9 mouse cellular contexts compared by ENCODE assay signal in the genomic region with DNA sequence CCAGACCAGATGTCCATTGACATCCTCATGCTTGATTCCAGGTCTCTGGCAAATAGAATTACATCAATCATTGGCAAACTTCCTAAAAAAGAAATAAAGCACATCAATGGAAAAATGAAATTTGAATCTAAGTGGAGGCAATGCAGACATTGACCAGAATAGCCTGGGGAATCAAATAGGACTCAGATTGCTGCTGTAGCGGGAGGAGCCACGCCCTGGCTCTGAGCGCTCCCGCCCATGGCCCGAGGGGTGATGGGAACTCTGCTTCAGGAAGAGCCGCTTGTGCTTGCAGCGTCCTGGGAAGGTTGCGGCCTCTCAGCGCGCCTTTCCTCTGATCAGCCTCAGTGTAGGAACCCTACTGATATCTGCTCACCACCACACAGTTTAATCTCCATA. TPM values are rescaled to one million over a fixed set of nuclear protein-coding genes. Genes with fewer than 3 reads are reported as not detected.
DNase-seq lines count a peak whose midpoint lies in the region; ATAC-seq and TF ChIP-seq lines count a peak whose summit lies in the region.
"Had no signal": no experiment of that assay in that cellular context is flagged by ENCODE, and none has a peak within 500 bp of the region (broad histone marks: within the 10 kb centered on the region; RNA-seq: fewer than 3 reads in every experiment).

No protein-coding gene starts in this region.

- H3K4me1 ChIP-seq in ES-E14 (ENCODE audit: control insufficient read depth in 2 of 2, insufficient read depth in 2 of 2, low read length in 2 of 2, poor library complexity in 1 of 2) = peaks cover 3 to 5% of the 10 kb centered on the region in 2 experiments; a peak in 2 of 4 replicates
- H3K4me1 ChIP-seq in forebrain, embryonic 12.5 days = peaks cover 24% of the 10 kb centered on the region
- 0 out of 2 replicates have a peak, but pooled peaks cover 6% of the 10 kb centered on the region for H3K4me1 ChIP-seq in limb, embryonic 11.5 days (ENCODE audit: control insufficient read depth, insufficient read depth, low read length)
- H3K4me1 ChIP-seq in midbrain, embryonic 15.5 days = peaks cover 10% of the 10 kb centered on the region; the same call in 1 of the 2 replicates

- H3K27ac ChIP-seq in ES-E14 (ENCODE audit: insufficient read depth, low read depth, low read length, poor library complexity, severe bottlenecking) = no peak overlapping the region; the same call in 1 of the 2 replicates
- no peak overlapping the region for H3K27ac ChIP-seq in forebrain, embryonic 12.5 days
- no peak overlapping the region for H3K27ac ChIP-seq in limb, embryonic 11.5 days (replicated peaks; ENCODE audit: low read depth, low read length)
- H3K27ac ChIP-seq in midbrain, embryonic 15.5 days = no peak overlapping the region

- H3K9me3 ChIP-seq in ES-E14 (ENCODE audit: control insufficient read depth, insufficient read depth, low read depth, low read length) = no peaks in the 10 kb centered on the region
- H3K9me3 ChIP-seq in forebrain, embryonic 12.5 days = no peaks in the 10 kb centered on the region
- no peaks in the 10 kb centered on the region for H3K9me3 ChIP-seq in limb, embryonic 11.5 days (ENCODE audit: control insufficient read depth, low read length)
- no peaks in the 10 kb centered on the region for H3K9me3 ChIP-seq in midbrain, embryonic 15.5 days

- H3K4me2 ChIP-seq in forebrain, embryonic 12.5 days = peak overlapping the region; percentile 15; the same call in 1 of the 2 replicates
- peak overlapping the region; percentile 43 for H3K4me2 ChIP-seq in limb, embryonic 11.5 days (ENCODE audit: low read depth, severe bottlenecking)
- H3K4me2 ChIP-seq in midbrain, embryonic 15.5 days = peak overlapping the region; percentile 34

- no peaks in the 10 kb centered on the region for H3K36me3 ChIP-seq in ES-E14 (ENCODE audit: control insufficient read depth, insufficient read depth, low read length, poor library complexity, severe bottlenecking)
- H3K36me3 ChIP-seq in forebrain, embryonic 12.5 days (replicated peaks) = no peaks in the 10 kb centered on the region
- H3K36me3 ChIP-seq in limb, embryonic 11.5 days (ENCODE audit: control insufficient read depth, insufficient read depth, low read length) = no peaks in the 10 kb centered on the region
- no peaks in the 10 kb centered on the region for H3K36me3 ChIP-seq in midbrain, embryonic 15.5 days (replicated peaks)

- in situ Hi-C loops in ES-E14 (cut with MboI; ENCODE audit: low sequenced_read_pairs in 2 of 2, unreplicated experiment in 2 of 2) = loop anchor here in 1 of 2 experiments (25.0 kb wide), 1 partner anchor 254 kb away; no protein-coding TSS in a partner anchor

- WGBS in forebrain, embryonic 12.5 days = 29% methylated on average over 10 of the region's 10 CpGs
- WGBS in limb, embryonic 11.5 days = 29% methylated on average over 10 of the region's 10 CpGs
- 48% methylated on average over 10 of the region's 10 CpGs for whole genome bisulfite sequencing in midbrain, embryonic 15.5 days

- no peak for ATAC-seq in forebrain, embryonic 12.5 days (ENCODE audit: low FRiP score)
- ATAC-seq in limb, embryonic 11.5 days (ENCODE audit: insufficient number of reproducible peaks, low FRiP score, low TSS enrichment, low read depth) = no peak
- no peak for ATAC-seq in midbrain, embryonic 15.5 days (replicated peaks)
- ATAC-seq in megakaryocyte-erythroid progenitor cell, adult 5-6 weeks (replicated peaks; ENCODE audit: low FRiP score, low TSS enrichment, poor library complexity, severe bottlenecking) = no peak
- no peak for ATAC-seq in monocyte, adult 5-6 weeks (replicated peaks; ENCODE audit: insufficient number of reproducible peaks, low FRiP score, low TSS enrichment, poor library complexity, severe bottlenecking)

- 0 out of 2 replicates have a peak, but pooled peaks cover 9% of the 10 kb centered on the region for H3K27me3 ChIP-seq in forebrain, embryonic 12.5 days
- no peaks in the 10 kb centered on the region for H3K27me3 ChIP-seq in limb, embryonic 11.5 days (ENCODE audit: control insufficient read depth, insufficient read depth, low read length)
- H3K27me3 ChIP-seq in midbrain, embryonic 15.5 days (replicated peaks) = no peaks in the 10 kb centered on the region

- H3K9ac ChIP-seq in ES-E14 (ENCODE audit: insufficient read depth, low read depth, low read length, poor library complexity, severe bottlenecking) = no peak overlapping the region
- H3K9ac ChIP-seq in forebrain, embryonic 12.5 days = no peak overlapping the region
- no peak overlapping the region; the same call in 1 of the 2 replicates for H3K9ac ChIP-seq in limb, embryonic 11.5 days (ENCODE audit: low read length)
- H3K9ac ChIP-seq in midbrain, embryonic 15.5 days = no peak overlapping the region

- intact Hi-C loops in heart, postnatal 36 days (cut with DNase I) = no loop called here

- peak; percentile 41 for DNase-seq in ES-E14 (ENCODE audit: low read depth, low spot score)
- DNase-seq in heart, postnatal 36 days = peak; percentile 35 to 44
- DNase-seq in limb, embryonic 11.5 days (ENCODE audit: low spot score) = peak; percentile 47
- no peak for DNase-seq in thymus, postnatal 0 days (ENCODE audit: low spot score)

- peak overlapping the region in 1 of 2 experiments; percentile 57; a peak in 2 of 4 replicates for H3K4me3 ChIP-seq in ES-E14 (ENCODE audit: insufficient read depth in 1 of 2, low read depth in 1 of 2, low read length in 2 of 2, poor library complexity in 1 of 2, severe bottlenecking in 1 of 2)
- H3K4me3 ChIP-seq in forebrain, embryonic 12.5 days (replicated peaks) = no peak overlapping the region
- H3K4me3 ChIP-seq in limb, embryonic 11.5 days (ENCODE audit: low read depth, low read length) = no peak overlapping the region
- no peak overlapping the region for H3K4me3 ChIP-seq in midbrain, embryonic 15.5 days

TF ChIP-seq in ES-E14, 5 proteins besides CTCF, POLR2A, EP300 and RAD21:
- TF ChIP-seq ZNF384 (IDR thresholded peaks at IDR 0.05; ENCODE audit: low read depth, low read length) (no peak), HCFC1 (IDR thresholded peaks at IDR 0.05; ENCODE audit: borderline replicate concordance, insufficient read depth, low read length) (no peak), ZC3H11A (IDR thresholded peaks at IDR 0.05; ENCODE audit: borderline replicate concordance, low read depth, low read length) (no peak), CHD2 (IDR thresholded peaks at IDR 0.05; ENCODE audit: low read depth, low read length) (no peak), MAFK (IDR thresholded peaks at IDR 0.05; ENCODE audit: insufficient read depth, low read depth, low read length) (no peak)
TF ChIP-seq in ES-E14: peak in this region for 0.

RNA-seq across cellular contexts. Expression of a gene that starts 12.7 kb away (rescaled TPM):
- total RNA-seq in ES-E14 (2012; rRNA removed) = not detected in 2 replicates
- 0.42 and 0.94 TPM in 2 replicates for polyA plus RNA-seq in forebrain, embryonic 12.5 days (2016; fragmentation: Nextera tagmentation; extraction: Ambion mirVana)
- total RNA-seq in heart, postnatal 36 days (2021) = not detected
- not detected in 2 replicates for polyA plus RNA-seq in limb, embryonic 11.5 days (2014; fragmentation: Nextera tagmentation; extraction: Ambion mirVana)
- polyA plus RNA-seq in midbrain, embryonic 15.5 days (2015; fragmentation: Nextera tagmentation; extraction: Ambion mirVana) = 0.14 TPM in 1 of 2 replicates, not detected in the other
- not detected in 2 replicates for polyA plus RNA-seq in thymus, postnatal 0 days (2015; fragmentation: Nextera tagmentation; extraction: Ambion mirVana)
- not detected in 2 replicates for total RNA-seq in megakaryocyte-erythroid progenitor cell, adult 5-6 weeks (2014; fragmentation: Nextera tagmentation)
- not detected in 2 replicates for total RNA-seq in megakaryocyte-erythroid progenitor cell, adult 5-6 weeks (2017)
- total RNA-seq in monocyte, adult 5-6 weeks (2017) = not detected in 3 replicates
- total RNA-seq: hematopoietic stem cell, adult 5-6 weeks had no signal
